Mouse (Mus musculus) kidney, adult 2 months (tissue): ENCODE data around the gene Zfp637.

Experiments
- CTCF ChIP-seq: fragments of 200-500 bp; conservative IDR thresholded peaks from 2 replicates; pipeline ENCODE4 v1.5.1; 2011; ENCODE audit warnings: low read depth, mild to moderate bottlenecking, control low read depth, low read length, moderate library complexity, mixed read lengths; ENCODE audit not compliant: insufficient read depth, insufficient read length
- POLR2A ChIP-seq: fragments of 200-500 bp; IDR thresholded peaks from one replicate; pipeline ENCODE4 v1.6.1; 2011; ENCODE audit warnings: low read depth, low read length, control low read depth

DNA sequence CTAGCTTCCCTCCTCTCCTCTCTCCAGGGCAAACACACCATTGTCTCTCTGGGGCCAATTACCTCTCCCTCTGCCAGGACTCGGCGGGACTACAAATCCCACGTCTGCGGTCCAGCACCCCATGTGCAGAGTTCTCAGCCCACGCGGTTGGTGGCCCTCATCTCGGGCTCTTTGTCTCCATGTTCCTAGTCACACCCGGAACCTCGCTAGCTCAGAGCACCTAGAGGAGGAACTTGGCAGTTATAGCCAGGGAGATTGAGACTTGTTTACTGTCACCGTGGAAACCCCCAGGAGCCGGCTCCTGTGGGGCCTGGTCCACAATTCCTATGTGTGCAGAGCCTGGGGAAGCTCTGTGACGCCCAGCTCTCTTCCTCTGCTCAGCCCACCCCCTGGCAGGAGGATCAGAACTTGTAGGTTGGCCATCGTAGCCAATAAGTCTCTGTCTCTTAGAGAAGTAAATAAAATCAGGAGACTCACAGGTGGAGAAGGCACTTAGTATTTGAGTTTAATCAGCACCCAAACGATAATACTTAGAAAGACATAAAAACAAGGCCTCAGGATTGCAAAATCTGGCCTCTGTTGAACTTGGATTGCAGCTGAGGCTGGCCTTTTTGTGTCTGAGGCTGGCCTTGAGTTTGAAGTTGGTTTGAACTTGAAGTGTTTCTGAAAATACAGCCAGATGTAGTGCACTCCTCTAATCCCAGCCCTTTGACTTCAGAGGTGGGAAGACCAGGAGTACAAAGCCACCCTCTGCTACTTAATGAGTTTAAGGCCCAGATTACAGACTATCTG, 50.6 kb downstream of the Zfp637 start:
- TF ChIP-seq CTCF (no peak), POLR2A (no peak)
